Mouse (Mus musculus): ENCODE data around the gene Upk3b. TPM values are rescaled to one million over a fixed set of nuclear protein-coding genes. Genes with fewer than 3 reads are reported as not detected.

The Upk3b gene
- polyA plus RNA-seq (2015; fragmentation: Nextera tagmentation; extraction: Ambion mirVana) = 3.3 and 3.8 TPM in 2 replicates

- H3K36me3 ChIP-seq (replicated peaks) = no peaks in the 10 kb centered on the region
- H3K9me3 ChIP-seq (replicated peaks) = no peaks in the 10 kb centered on the region
- 49% methylated on average over 17 of the region's 17 CpGs for WGBS (ENCODE audit: insufficient replicate concordance)
- no peak within 1 kb of the TSS for H3K9ac ChIP-seq
- H3K27me3 ChIP-seq = no peaks in the 10 kb centered on the region
- H3K27ac ChIP-seq (replicated peaks) = no peak within 1 kb of the TSS
- H3K4me3 ChIP-seq (replicated peaks) = no peak within 1 kb of the TSS
- H3K4me2 ChIP-seq = no peak within 1 kb of the TSS
- H3K4me1 ChIP-seq (replicated peaks) = peaks cover 9% of the 10 kb centered on the region
- 0 out of 2 replicates have a peak, but pooled peaks have one; percentile 7 for ATAC-seq (ENCODE audit: insufficient read depth)
Observed at GRCm38 (mm10) chr5:136038258-136039214, at the start of gene Upk3b. Gene Upk3b, plus strand, starts transcription at chr5:136038496.

- Histone ChIP-seq H3K9ac (no peak overlapping the region), H3K27me3 (no peaks in the 10 kb centered on the region), H3K36me3 (replicated peaks) (no peaks in the 10 kb centered on the region), H3K4me3 (replicated peaks) (no peak overlapping the region), H3K9me3 (replicated peaks) (no peaks in the 10 kb centered on the region), H3K27ac (replicated peaks) (no peak overlapping the region), H3K4me2 (no peak overlapping the region), H3K4me1 (replicated peaks) (peaks cover 6% of the 10 kb centered on the region)
- no peak for ATAC-seq (ENCODE audit: insufficient read depth)
- WGBS (ENCODE audit: insufficient replicate concordance) = 24% methylated on average over 5 of the region's 5 CpGs
Observed at GRCm38 (mm10) chr5:135990601-135991000, 47.7 kb upstream of the Upk3b start.

GRCm38 (mm10) chr5:135993381-135993965 lies 44.8 kb upstream of the Upk3b start:
- WGBS (ENCODE audit: insufficient replicate concordance) = 56% methylated on average over 5 of the region's 5 CpGs

GRCm38 (mm10) chr5:135994335-135994724 lies 44.0 kb upstream of the Upk3b start:
- no peak for ATAC-seq (ENCODE audit: insufficient read depth)
- Histone ChIP-seq H3K36me3 (replicated peaks) (peaks cover 17% of the 10 kb centered on the region), H3K9me3 (replicated peaks) (no peaks in the 10 kb centered on the region), H3K4me3 (replicated peaks) (peak overlapping the region; percentile 70), H3K9ac (no peak overlapping the region), H3K27me3 (no peaks in the 10 kb centered on the region), H3K4me2 (peak overlapping the region; percentile 95), H3K27ac (replicated peaks) (no peak overlapping the region), H3K4me1 (replicated peaks) (peaks cover 13% of the 10 kb centered on the region)
- WGBS (ENCODE audit: insufficient replicate concordance) = 66% methylated on average over 8 of the region's 8 CpGs

More at GRCm38 (mm10) chr5:135993381-135993965, 44.8 kb upstream of the Upk3b start:
- no peak for ATAC-seq (ENCODE audit: insufficient read depth)
- Histone ChIP-seq H3K9ac (no peak overlapping the region), H3K4me1 (replicated peaks) (peaks cover 13% of the 10 kb centered on the region), H3K36me3 (replicated peaks) (peaks cover 9% of the 10 kb centered on the region; the same call in 1 of the 2 replicates), H3K27ac (replicated peaks) (no peak overlapping the region), H3K4me3 (replicated peaks) (no peak overlapping the region), H3K4me2 (no peak overlapping the region), H3K9me3 (replicated peaks) (no peaks in the 10 kb centered on the region), H3K27me3 (no peaks in the 10 kb centered on the region)

- ATAC-seq (ENCODE audit: insufficient read depth) = peak; percentile 92
- H3K4me3 ChIP-seq (replicated peaks) = peak within 1 kb of the TSS; percentile 70
- peak within 1 kb of the TSS; percentile 95 for H3K4me2 ChIP-seq
- 3% methylated on average over 47 of the region's 47 CpGs for WGBS (ENCODE audit: insufficient replicate concordance)
- no peaks in the 10 kb centered on the region for H3K27me3 ChIP-seq
- H3K27ac ChIP-seq (replicated peaks) = peak within 1 kb of the TSS; percentile 72
- H3K36me3 ChIP-seq (replicated peaks) = peaks cover 21% of the 10 kb centered on the region
- H3K9me3 ChIP-seq (replicated peaks) = no peaks in the 10 kb centered on the region
- peak within 1 kb of the TSS; percentile 77 for H3K9ac ChIP-seq
- H3K4me1 ChIP-seq (replicated peaks) = peaks cover 13% of the 10 kb centered on the region
Observed at GRCm38 (mm10) chr5:135994725-135995687, 43.3 kb upstream of the Upk3b start, which contains the start of gene Dtx2. Gene Dtx2, plus strand, starts transcription at chr5:135994800.

GRCm38 (mm10) chr5:135996162-135996561 lies 42.1 kb upstream of the Upk3b start:
- peaks cover 21% of the 10 kb centered on the region for H3K36me3 ChIP-seq (replicated peaks)
- no peak overlapping the region for H3K4me3 ChIP-seq (replicated peaks)
- no peak for ATAC-seq (ENCODE audit: insufficient read depth)
- no peak overlapping the region for H3K9ac ChIP-seq
- H3K9me3 ChIP-seq (replicated peaks) = no peaks in the 10 kb centered on the region
- no peak overlapping the region for H3K27ac ChIP-seq (replicated peaks)
- H3K4me1 ChIP-seq (replicated peaks) = peaks cover 13% of the 10 kb centered on the region
- no peaks in the 10 kb centered on the region for H3K27me3 ChIP-seq
- 80% methylated on average over 8 of the region's 8 CpGs for WGBS (ENCODE audit: insufficient replicate concordance)
- no peak overlapping the region; the same call in 1 of the 2 replicates for H3K4me2 ChIP-seq

GRCm38 (mm10) chr5:136001222-136001621 lies 37.1 kb upstream of the Upk3b start:
- no peak for ATAC-seq (ENCODE audit: insufficient read depth)
- H3K4me1 ChIP-seq (replicated peaks) = peaks cover 5% of the 10 kb centered on the region; the same call in 1 of the 2 replicates
- H3K9me3 ChIP-seq (replicated peaks) = no peaks in the 10 kb centered on the region
- peaks cover 21% of the 10 kb centered on the region for H3K36me3 ChIP-seq (replicated peaks)
- H3K27me3 ChIP-seq = no peaks in the 10 kb centered on the region
- WGBS (ENCODE audit: insufficient replicate concordance) = 65% methylated on average over 6 of the region's 6 CpGs
- no peak overlapping the region for H3K9ac ChIP-seq
- no peak overlapping the region for H3K4me3 ChIP-seq (replicated peaks)
- no peak overlapping the region for H3K4me2 ChIP-seq
- no peak overlapping the region for H3K27ac ChIP-seq (replicated peaks)

- H3K4me2 ChIP-seq = no peak overlapping the region
- H3K9ac ChIP-seq = no peak overlapping the region
- no peak overlapping the region for H3K4me3 ChIP-seq (replicated peaks)
- 46% methylated on average over 2 of the region's 2 CpGs for WGBS (ENCODE audit: insufficient replicate concordance)
- H3K27me3 ChIP-seq = no peaks in the 10 kb centered on the region
- peaks cover 4% of the 10 kb centered on the region; the same call in 1 of the 2 replicates for H3K4me1 ChIP-seq (replicated peaks)
- no peak for ATAC-seq (ENCODE audit: insufficient read depth)
- H3K36me3 ChIP-seq (replicated peaks) = peaks cover 21% of the 10 kb centered on the region
- no peaks in the 10 kb centered on the region for H3K9me3 ChIP-seq (replicated peaks)
- H3K27ac ChIP-seq (replicated peaks) = no peak overlapping the region
Observed at GRCm38 (mm10) chr5:136002325-136002724, 36.0 kb upstream of the Upk3b start.

GRCm38 (mm10) chr5:136002751-136003151 lies 35.5 kb upstream of the Upk3b start:
- Histone ChIP-seq H3K27ac (replicated peaks) (no peak overlapping the region), H3K27me3 (no peaks in the 10 kb centered on the region), H3K4me1 (replicated peaks) (peaks cover 4% of the 10 kb centered on the region; the same call in 1 of the 2 replicates), H3K4me2 (no peak overlapping the region), H3K9ac (no peak overlapping the region), H3K36me3 (replicated peaks) (peaks cover 19% of the 10 kb centered on the region), H3K9me3 (replicated peaks) (no peaks in the 10 kb centered on the region), H3K4me3 (replicated peaks) (no peak overlapping the region)
- ATAC-seq (ENCODE audit: insufficient read depth) = no peak
- 41% methylated on average over 3 of the region's 3 CpGs for WGBS (ENCODE audit: insufficient replicate concordance)

- Histone ChIP-seq H3K4me1 (replicated peaks) (peaks cover 4% of the 10 kb centered on the region; the same call in 1 of the 2 replicates), H3K36me3 (replicated peaks) (peaks cover 2% of the 10 kb centered on the region; the same call in 1 of the 2 replicates), H3K27me3 (no peaks in the 10 kb centered on the region)
Observed at GRCm38 (mm10) chr5:136004537-136004936, 33.8 kb upstream of the Upk3b start.

More at GRCm38 (mm10) chr5:136004537-136004936, 33.8 kb upstream of the Upk3b start:
- Histone ChIP-seq H3K27ac (replicated peaks) (no peak overlapping the region), H3K4me2 (no peak overlapping the region), H3K9ac (no peak overlapping the region), H3K4me3 (replicated peaks) (no peak overlapping the region), H3K9me3 (replicated peaks) (no peaks in the 10 kb centered on the region)
- WGBS (ENCODE audit: insufficient replicate concordance) = 70% methylated on average over 4 of the region's 4 CpGs
- no peak for ATAC-seq (ENCODE audit: insufficient read depth)

Data from liver, embryonic 15.5 days (tissue).